Mouse (Mus musculus): ENCODE results near the gene Dapk2. TPM values are rescaled to one million over a fixed set of nuclear protein-coding genes. Genes with fewer than 3 reads are reported as not detected.
"Not testable (repeated sequence)": the region's sequence is repeated elsewhere in the genome, so short reads cannot be mapped to it uniquely, and the experiment has no call there.

The Dapk2 gene
- total RNA-seq, 2 experiments from 2014 or later: 0.47 to 0.61 TPM

DNA sequence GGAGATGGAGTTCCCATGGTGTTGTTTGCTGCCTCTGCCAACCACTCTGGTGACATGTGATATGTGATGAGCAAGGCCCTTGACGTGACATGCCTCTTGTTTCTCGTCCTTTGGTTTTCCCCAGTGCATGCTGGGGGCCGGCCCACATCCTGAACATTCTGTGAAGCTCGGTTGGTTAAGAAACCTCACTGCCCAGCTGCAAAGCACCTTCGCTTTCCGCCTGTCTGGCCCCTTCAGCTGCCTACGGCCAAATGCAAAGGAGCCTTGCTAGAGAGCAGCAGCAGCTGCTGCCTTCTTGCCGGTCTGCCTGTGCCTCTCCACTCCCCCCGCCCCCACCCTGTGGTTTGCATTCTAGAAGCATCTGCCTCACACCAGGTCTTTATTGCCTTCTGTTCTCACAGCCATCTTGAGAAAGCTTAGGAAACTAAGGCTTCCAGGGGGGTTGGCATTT is 123.5 kb downstream of the Dapk2 start:
- Histone ChIP-seq H3K4me3 (no peak overlapping the region), H3K27ac (no peak overlapping the region)
- TF ChIP-seq CTCF (conservative IDR thresholded peaks at IDR 0.05): no peak
- no peak for DNase-seq (ENCODE audit: low spot score in 2 of 2)

DNA sequence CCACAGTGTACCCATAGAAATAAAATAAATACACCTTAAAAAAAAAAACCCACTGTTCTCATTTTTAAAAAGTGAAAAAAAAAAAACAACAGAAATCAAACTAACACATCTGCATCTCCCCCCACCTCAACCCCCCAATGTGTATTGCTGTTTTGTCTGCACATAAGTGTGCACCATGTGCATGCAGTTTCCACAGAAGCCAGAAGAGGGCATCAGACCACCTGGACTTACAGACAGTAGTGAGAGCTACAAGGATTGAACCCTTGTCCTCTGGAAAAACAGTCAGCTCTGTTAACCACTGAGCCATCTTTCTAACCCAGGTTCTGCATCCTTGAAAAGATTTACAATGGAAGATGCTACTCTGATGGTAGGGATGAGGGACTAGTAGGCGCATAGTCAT is 124.6 kb downstream of the Dapk2 start:
- no peak for DNase-seq (ENCODE audit: low spot score in 2 of 2)
- TF ChIP-seq CTCF (conservative IDR thresholded peaks at IDR 0.05): peak; percentile 52
- Histone ChIP-seq H3K27ac (no peak overlapping the region), H3K4me3 (no peak overlapping the region)

DNA sequence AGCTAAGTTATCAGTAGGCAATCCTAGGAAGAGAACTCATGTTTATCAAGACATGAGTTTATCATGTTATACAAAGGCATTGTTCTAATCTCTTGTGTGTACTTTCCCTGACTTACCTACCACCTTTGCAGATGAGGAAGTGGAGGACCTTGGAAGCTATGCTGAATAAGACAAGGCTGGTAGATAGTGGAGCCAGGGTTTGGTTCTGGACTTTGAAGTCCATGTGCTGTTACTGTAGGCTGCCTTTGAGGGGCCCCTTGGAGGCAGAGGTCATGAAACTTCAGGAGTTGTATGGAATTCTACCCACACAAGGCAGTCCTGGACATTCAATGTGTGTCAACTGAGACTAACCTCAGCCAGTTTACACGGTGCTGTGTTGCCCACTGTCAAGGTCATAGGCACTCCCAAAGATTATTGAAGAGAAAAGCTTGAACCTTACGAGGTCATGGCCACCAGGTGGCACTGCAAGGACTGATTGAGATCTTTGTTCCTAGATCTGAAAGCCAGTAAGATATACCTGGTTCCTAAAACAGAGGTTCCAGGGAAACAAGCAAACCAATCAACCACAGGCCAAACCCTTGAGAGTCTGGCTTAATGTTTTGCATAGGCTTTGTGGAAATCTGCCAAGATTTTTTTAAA is 125.7 kb downstream of the Dapk2 start:
- Histone ChIP-seq H3K4me3 (no peak overlapping the region), H3K27ac (no peak overlapping the region)
- peak; percentile 85 for TF ChIP-seq CTCF (conservative IDR thresholded peaks at IDR 0.05)
- peak; percentile 67 to 73 for DNase-seq (ENCODE audit: low spot score in 2 of 2)

DNA sequence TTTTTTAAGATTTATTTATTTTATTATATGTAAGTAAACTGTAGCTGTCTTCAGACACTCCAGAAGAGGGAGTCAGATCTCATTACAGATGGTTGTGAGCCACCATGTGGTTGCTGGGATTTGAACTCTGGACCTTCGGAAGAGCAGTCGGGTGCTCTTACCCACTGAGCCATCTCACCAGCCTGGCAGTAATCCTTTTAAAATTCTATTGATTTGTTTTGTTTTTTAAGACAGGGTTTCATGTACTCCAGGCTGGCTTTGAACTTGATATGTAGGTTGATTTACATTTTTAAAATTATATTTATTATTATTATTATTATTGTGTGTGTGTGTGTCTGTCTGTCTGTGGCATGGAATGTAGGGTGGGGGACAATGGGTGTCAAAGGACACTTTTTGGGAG is 127.2 kb downstream of the Dapk2 start:
- H3K4me3 ChIP-seq; H3K27ac ChIP-seq; DNase-seq (ENCODE audit: low spot score in 2 of 2): not testable (repeated sequence)

DNA sequence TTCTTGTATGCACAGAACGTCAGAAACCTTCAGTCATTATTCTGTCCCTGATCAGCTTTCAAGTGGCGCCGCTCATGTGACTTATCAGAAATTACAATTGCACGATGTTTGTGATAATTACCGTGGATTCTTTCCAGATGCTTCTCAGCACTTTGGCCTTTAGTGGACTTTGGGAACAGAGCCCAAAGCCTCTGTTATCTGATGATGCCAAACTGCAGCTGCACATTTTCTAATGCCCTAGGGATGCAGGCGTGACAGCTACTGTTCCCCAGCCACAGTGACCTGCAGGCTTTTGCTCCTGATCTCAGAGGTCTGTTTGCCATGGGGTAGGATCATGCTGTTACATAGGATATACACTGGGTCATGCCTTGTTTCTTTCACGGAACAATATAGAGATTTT is 127.9 kb downstream of the Dapk2 start:
- Histone ChIP-seq H3K27ac (no peak overlapping the region), H3K4me3 (no peak overlapping the region)
- TF ChIP-seq CTCF (conservative IDR thresholded peaks at IDR 0.05): no peak
- no peak for DNase-seq (ENCODE audit: low spot score in 2 of 2)

DNA sequence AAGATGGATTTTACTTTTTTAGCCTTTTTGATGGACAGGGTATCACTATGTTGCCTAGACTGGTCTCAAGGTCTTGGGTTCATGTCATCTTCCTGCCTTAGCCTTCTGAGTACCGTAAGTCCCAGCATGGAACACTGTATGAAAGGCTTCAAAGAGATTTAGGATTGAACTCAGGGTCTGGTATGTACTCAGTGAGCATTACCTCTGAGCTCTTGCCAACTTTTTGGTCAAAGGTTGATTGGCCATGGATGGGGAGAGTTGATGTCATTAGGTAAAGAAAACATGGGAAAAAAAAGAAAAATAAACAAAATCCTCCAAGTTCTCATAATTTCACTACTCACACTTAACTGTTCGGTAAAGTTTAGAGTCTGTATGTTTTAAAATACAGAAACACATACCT is 132.7 kb downstream of the Dapk2 start:
- H3K27ac ChIP-seq: no peak overlapping the region
- no peak overlapping the region for H3K4me3 ChIP-seq
- no peak for DNase-seq (ENCODE audit: low spot score in 2 of 2)
- no peak for TF ChIP-seq CTCF (conservative IDR thresholded peaks at IDR 0.05)

DNA sequence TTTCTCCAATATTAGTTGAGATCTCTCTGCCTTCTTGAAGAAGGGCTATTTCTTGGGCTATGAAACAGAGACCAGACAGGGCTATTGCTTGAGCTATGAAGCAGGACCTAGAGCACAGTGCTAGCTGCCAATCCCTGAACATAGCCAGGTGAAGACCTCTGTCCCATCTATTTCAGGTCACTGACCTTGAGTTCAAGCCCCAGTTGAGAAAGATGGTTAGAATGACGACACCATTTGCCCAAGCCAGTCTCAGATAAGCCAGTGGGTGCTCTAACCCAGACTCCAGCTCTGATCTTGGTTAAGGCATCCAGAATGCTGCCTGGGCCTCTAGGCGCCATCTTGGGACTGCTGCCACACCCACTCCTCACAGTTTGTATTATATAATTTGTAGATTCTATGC is 135.3 kb downstream of the Dapk2 start:
- no peak overlapping the region for H3K4me3 ChIP-seq

DNA sequence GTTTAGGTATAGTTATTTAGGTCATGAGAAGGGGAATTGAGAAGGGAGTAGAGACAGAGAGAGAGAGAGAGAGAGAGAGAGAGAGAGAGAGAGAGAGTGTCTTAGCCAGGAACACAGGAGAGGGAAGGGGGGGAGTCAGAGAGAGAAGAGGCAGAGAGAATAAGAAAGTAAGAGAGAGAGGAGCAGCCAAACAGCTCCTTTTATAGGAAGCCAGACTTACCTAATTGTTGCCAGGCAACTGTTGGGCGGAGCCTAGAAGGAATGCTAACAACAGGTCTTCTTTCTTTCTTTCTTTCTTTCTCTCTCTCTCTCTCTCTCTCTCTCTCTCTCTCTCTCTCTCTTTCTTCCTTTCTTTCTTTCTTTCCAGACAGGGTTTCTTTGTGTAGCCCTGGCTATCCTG is 136.2 kb downstream of the Dapk2 start:
- H3K4me3 ChIP-seq: no peak overlapping the region
- TF ChIP-seq CTCF (conservative IDR thresholded peaks at IDR 0.05): no peak
- H3K27ac ChIP-seq: no peak overlapping the region
- no peak for DNase-seq (ENCODE audit: low spot score in 2 of 2)

More for the DNA sequence above, 135.3 kb downstream of the Dapk2 start:
- no peak for TF ChIP-seq CTCF (conservative IDR thresholded peaks at IDR 0.05)
- H3K27ac ChIP-seq: no peak overlapping the region
- DNase-seq (ENCODE audit: low spot score in 2 of 2): no peak

DNA sequence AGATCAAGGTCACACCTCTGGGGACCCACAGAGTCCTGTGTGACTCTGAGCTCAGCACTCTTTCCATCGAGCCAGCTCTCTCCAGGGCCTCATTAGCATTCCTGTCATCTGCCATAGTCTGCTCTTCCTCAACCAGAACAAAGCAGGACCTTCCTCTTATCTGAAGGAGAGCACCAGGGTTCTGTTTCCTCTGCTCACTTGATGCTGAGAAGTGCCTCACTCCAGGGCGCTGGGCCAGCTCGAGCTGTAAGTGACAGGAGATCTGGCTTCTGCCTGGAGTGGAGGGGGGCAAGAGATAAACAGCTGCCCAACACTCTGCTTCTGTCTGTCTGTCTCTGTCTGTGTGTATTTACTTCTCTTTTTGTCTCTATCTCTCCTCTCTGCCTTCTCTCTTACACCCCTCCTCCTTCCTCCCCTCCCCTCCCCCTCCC is 137.0 kb downstream of the Dapk2 start:
- TF ChIP-seq CTCF (conservative IDR thresholded peaks at IDR 0.05): no peak
- no peak overlapping the region for H3K27ac ChIP-seq
- no peak overlapping the region for H3K4me3 ChIP-seq
- no peak for DNase-seq (ENCODE audit: low spot score in 2 of 2)

DNA sequence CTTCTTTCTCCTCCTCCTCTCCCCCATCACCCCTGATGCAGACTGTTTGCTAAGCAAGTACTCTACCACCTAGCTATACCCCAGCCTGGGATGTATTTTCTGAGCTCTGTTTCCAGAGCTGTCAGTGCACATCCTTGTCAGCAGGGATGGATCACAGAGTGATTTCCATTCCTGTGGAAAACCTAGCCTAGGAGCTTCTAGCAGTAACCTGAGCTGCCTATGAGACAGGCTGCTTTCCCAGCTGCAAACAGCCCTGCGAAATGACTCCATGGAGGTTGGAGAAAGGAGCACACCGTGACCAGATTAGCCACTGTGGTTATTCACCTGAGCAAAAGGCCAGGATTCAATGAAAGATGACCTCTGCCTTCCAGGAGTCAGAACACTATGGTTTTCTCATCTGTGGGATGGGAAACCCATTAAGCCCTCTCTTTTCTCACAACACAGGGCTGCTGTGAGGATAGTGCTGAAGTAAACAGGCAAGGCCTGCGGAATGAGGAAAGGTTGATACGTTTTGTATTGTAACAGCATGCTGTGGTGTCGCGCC is 137.6 kb downstream of the Dapk2 start:
- H3K4me3 ChIP-seq: no peak overlapping the region
- H3K27ac ChIP-seq: no peak overlapping the region
- TF ChIP-seq CTCF (conservative IDR thresholded peaks at IDR 0.05): no peak
- DNase-seq (ENCODE audit: low spot score in 2 of 2): no peak

DNA sequence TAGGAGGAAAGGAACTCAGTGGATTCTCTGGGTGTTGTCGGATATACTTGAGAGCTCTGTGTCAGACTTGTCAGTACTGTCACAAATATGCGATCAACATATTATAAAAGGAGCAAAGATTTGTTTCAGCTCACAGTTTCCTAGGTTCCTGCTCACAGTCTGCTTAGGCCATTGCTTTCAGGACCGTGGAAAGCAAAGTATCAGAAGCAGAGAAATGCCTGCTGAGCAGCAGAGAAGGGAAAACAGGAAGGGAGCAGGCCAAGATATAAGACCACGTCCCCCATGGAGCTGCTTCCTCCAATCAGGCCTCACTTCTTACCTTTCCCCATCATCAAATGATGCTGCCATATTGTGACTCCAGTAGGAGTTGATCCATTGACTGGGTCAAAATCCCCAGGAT is 140.8 kb downstream of the Dapk2 start:
- H3K27ac ChIP-seq: no peak overlapping the region
- H3K4me3 ChIP-seq: no peak overlapping the region
- no peak for DNase-seq (ENCODE audit: low spot score in 2 of 2)
- TF ChIP-seq CTCF (conservative IDR thresholded peaks at IDR 0.05): no peak

DNA sequence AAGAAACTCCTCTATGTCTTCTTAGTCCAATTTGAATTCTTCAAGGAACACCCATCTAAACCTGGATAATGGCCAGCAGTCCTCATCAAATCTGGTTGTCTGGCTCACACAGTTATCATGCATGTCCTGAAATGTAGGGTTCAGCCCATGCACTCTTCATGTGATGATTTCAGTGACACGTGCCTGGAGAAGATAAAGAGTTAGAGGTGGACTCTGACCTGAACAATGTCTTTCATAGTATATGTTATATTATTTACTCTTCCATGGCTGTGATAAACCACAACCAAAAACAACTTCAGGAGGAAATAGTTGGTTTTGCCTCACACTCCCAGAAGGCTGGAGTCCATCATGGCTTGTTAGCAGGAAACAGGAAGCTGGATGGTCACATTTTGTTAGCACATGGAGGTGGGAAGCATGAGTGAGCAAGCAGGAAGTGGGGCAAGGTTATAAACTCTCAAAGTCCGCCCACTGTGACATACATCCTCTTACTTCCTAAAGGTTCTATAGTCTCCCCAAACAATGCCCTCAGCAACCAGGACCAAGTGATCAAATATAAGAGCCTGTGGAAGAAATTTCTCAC is 142.5 kb downstream of the Dapk2 start:
- H3K4me3 ChIP-seq: no peak overlapping the region
- TF ChIP-seq CTCF (conservative IDR thresholded peaks at IDR 0.05): no peak
- no peak for DNase-seq (ENCODE audit: low spot score in 2 of 2)

DNA sequence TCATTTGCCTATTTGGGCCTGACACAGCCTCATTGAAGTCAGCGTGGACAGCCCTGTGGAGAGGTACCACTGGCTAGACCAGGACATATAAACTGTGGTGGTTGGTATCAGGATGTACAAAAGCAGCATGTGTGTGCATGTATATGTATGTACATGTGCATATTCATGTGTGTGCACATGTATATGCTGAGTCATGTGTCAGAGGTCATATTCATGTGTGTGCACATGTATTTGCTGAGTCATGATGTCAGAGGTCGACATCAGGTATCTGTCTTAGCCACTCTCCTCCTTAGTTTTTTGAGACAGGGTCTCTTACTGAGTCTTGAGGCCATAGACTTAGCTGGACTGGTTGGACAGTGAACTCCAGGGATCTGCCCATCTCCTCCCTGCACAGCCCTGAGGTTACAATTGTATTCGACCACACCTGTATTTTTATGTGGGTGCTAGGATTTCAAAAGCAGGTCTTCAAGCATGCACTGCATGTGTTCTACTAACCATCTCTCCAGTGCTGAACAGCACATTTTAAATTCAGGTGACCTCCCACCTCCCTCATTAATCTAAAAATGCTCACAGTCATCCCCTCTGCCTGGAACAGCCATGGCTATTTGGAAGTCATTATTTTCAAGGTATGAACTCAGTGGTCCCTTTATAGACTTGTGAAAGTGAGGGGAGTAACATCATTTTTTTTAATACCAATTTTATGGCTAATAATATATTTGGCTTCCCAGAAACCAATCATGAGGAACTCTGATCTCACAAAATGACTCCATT is 146.5 kb downstream of the Dapk2 start:
- peak overlapping the region; percentile 60 for H3K4me3 ChIP-seq
- H3K27ac ChIP-seq: peak overlapping the region; percentile 94
- no peak for TF ChIP-seq CTCF (conservative IDR thresholded peaks at IDR 0.05)

More for the DNA sequence above, 142.5 kb downstream of the Dapk2 start:
- no peak overlapping the region for H3K27ac ChIP-seq

More for the DNA sequence above, 146.5 kb downstream of the Dapk2 start:
- DNase-seq (ENCODE audit: low spot score in 2 of 2): no peak
